Mouse (Mus musculus): ENCODE data around the gene Lsg1. TPM values are rescaled to one million over a fixed set of nuclear protein-coding genes. Genes with fewer than 3 reads are reported as not detected.

Gene Lsg1
- polyA plus RNA-seq, 1 experiment, result 21.1 TPM

GRCm38 (mm10) chr16:30524481-30524880 lies 62.9 kb downstream of the Lsg1 start:
- H3K27ac ChIP-seq (ENCODE audit: insufficient read depth, low read depth, low read length), result no peak overlapping the region
- peaks cover 6% of the 10 kb centered on the region for H3K4me1 ChIP-seq (ENCODE audit: control insufficient read depth, insufficient read depth, low read length)
- TF ChIP-seq POLR2A (IDR thresholded peaks at IDR 0.05; ENCODE audit: borderline replicate concordance, low read depth, low read length), result no peak
- TF ChIP-seq CTCF (IDR thresholded peaks at IDR 0.05; ENCODE audit: low read depth, low read length), result no peak
- no peak overlapping the region for H3K4me3 ChIP-seq (ENCODE audit: insufficient read depth, low read length)

- Histone ChIP-seq H3K4me1 (ENCODE audit: control insufficient read depth, insufficient read depth, low read length) (peaks cover 6% of the 10 kb centered on the region), H3K27ac (ENCODE audit: insufficient read depth, low read depth, low read length) (no peak overlapping the region), H3K4me3 (ENCODE audit: insufficient read depth, low read length) (no peak overlapping the region)
- TF ChIP-seq CTCF (IDR thresholded peaks at IDR 0.05; ENCODE audit: low read depth, low read length) (no peak), POLR2A (IDR thresholded peaks at IDR 0.05; ENCODE audit: borderline replicate concordance, low read depth, low read length) (no peak)
Measured at GRCm38 (mm10) chr16:30522253-30522940, 65.0 kb downstream of the Lsg1 start.

- peaks cover 6% of the 10 kb centered on the region for H3K4me1 ChIP-seq (ENCODE audit: control insufficient read depth, insufficient read depth, low read length)
- H3K4me3 ChIP-seq (ENCODE audit: insufficient read depth, low read length), result no peak overlapping the region
- no peak overlapping the region for H3K27ac ChIP-seq (ENCODE audit: insufficient read depth, low read depth, low read length)
- TF ChIP-seq CTCF (IDR thresholded peaks at IDR 0.05; ENCODE audit: low read depth, low read length) (peak; percentile 37; the same call in 1 of the 2 replicates), POLR2A (IDR thresholded peaks at IDR 0.05; ENCODE audit: borderline replicate concordance, low read depth, low read length) (no peak)
Measured at GRCm38 (mm10) chr16:30521147-30521546, 66.2 kb downstream of the Lsg1 start.

GRCm38 (mm10) chr16:30520361-30520823 lies 67.0 kb downstream of the Lsg1 start:
- Histone ChIP-seq H3K4me3 (ENCODE audit: insufficient read depth, low read length) (peak overlapping the region; percentile 28), H3K27ac (ENCODE audit: insufficient read depth, low read depth, low read length) (no peak overlapping the region), H3K4me1 (ENCODE audit: control insufficient read depth, insufficient read depth, low read length) (peaks cover 6% of the 10 kb centered on the region)
- TF ChIP-seq POLR2A (IDR thresholded peaks at IDR 0.05; ENCODE audit: borderline replicate concordance, low read depth, low read length) (no peak), CTCF (IDR thresholded peaks at IDR 0.05; ENCODE audit: low read depth, low read length) (peak; percentile 43)

- H3K4me1 ChIP-seq (ENCODE audit: control insufficient read depth, insufficient read depth, low read length), result peaks cover 11% of the 10 kb centered on the region
- TF ChIP-seq CTCF (IDR thresholded peaks at IDR 0.05; ENCODE audit: low read depth, low read length) (no peak), POLR2A (IDR thresholded peaks at IDR 0.05; ENCODE audit: borderline replicate concordance, low read depth, low read length) (no peak)
- no peak overlapping the region for H3K27ac ChIP-seq (ENCODE audit: insufficient read depth, low read depth, low read length)
- no peak overlapping the region for H3K4me3 ChIP-seq (ENCODE audit: insufficient read depth, low read length)
Measured at GRCm38 (mm10) chr16:30518635-30519034, 68.8 kb downstream of the Lsg1 start.

GRCm38 (mm10) chr16:30517666-30518283 lies 69.6 kb downstream of the Lsg1 start:
- peaks cover 19% of the 10 kb centered on the region for H3K4me1 ChIP-seq (ENCODE audit: control insufficient read depth, insufficient read depth, low read length)
- TF ChIP-seq POLR2A (IDR thresholded peaks at IDR 0.05; ENCODE audit: borderline replicate concordance, low read depth, low read length) (no peak), CTCF (IDR thresholded peaks at IDR 0.05; ENCODE audit: low read depth, low read length) (no peak)
- no peak overlapping the region for H3K27ac ChIP-seq (ENCODE audit: insufficient read depth, low read depth, low read length)
- H3K4me3 ChIP-seq (ENCODE audit: insufficient read depth, low read length), result no peak overlapping the region

- H3K4me1 ChIP-seq (ENCODE audit: control insufficient read depth, insufficient read depth, low read length), result peaks cover 26% of the 10 kb centered on the region
- H3K4me3 ChIP-seq (ENCODE audit: insufficient read depth, low read length), result no peak overlapping the region
- H3K27ac ChIP-seq (ENCODE audit: insufficient read depth, low read depth, low read length), result no peak overlapping the region
- TF ChIP-seq POLR2A (IDR thresholded peaks at IDR 0.05; ENCODE audit: borderline replicate concordance, low read depth, low read length) (no peak), CTCF (IDR thresholded peaks at IDR 0.05; ENCODE audit: low read depth, low read length) (no peak)
Measured at GRCm38 (mm10) chr16:30516993-30517392, 70.4 kb downstream of the Lsg1 start.

- H3K4me3 ChIP-seq (ENCODE audit: insufficient read depth, low read length), result no peak overlapping the region
- TF ChIP-seq CTCF (IDR thresholded peaks at IDR 0.05; ENCODE audit: low read depth, low read length) (peak; percentile 73), POLR2A (IDR thresholded peaks at IDR 0.05; ENCODE audit: borderline replicate concordance, low read depth, low read length) (no peak)
- H3K27ac ChIP-seq (ENCODE audit: insufficient read depth, low read depth, low read length), result no peak overlapping the region
- peaks cover 30% of the 10 kb centered on the region for H3K4me1 ChIP-seq (ENCODE audit: control insufficient read depth, insufficient read depth, low read length)
Measured at GRCm38 (mm10) chr16:30515418-30515817, 72.0 kb downstream of the Lsg1 start.

GRCm38 (mm10) chr16:30513050-30514024 lies 74.1 kb downstream of the Lsg1 start:
- TF ChIP-seq POLR2A (IDR thresholded peaks at IDR 0.05; ENCODE audit: borderline replicate concordance, low read depth, low read length) (no peak), CTCF (IDR thresholded peaks at IDR 0.05; ENCODE audit: low read depth, low read length) (no peak)
- H3K4me1 ChIP-seq (ENCODE audit: control insufficient read depth, insufficient read depth, low read length), result peaks cover 33% of the 10 kb centered on the region
- H3K27ac ChIP-seq (ENCODE audit: insufficient read depth, low read depth, low read length), result peak overlapping the region; percentile 83
- no peak overlapping the region for H3K4me3 ChIP-seq (ENCODE audit: insufficient read depth, low read length)

Measured in bone marrow macrophage, adult 2 months (primary cell).